Mouse (Mus musculus) spleen, postnatal 14 days (tissue): ENCODE results near the gene Zfp672.
A peak's percentile ranks its signal among the peaks of the same experiment; 100 is the strongest.
"Not testable (repeated sequence)": the region's sequence is repeated elsewhere in the genome, so short reads cannot be mapped to it uniquely, and the experiment has no call there.

Experiments used
- DNase-seq, 2 experiments: peaks; one replicate each; pipeline ENCODE4 v3.0.0; 2021 to 2022; ENCODE audit warnings: low spot score in 2 of 2

Zfp672 gene

DNA sequence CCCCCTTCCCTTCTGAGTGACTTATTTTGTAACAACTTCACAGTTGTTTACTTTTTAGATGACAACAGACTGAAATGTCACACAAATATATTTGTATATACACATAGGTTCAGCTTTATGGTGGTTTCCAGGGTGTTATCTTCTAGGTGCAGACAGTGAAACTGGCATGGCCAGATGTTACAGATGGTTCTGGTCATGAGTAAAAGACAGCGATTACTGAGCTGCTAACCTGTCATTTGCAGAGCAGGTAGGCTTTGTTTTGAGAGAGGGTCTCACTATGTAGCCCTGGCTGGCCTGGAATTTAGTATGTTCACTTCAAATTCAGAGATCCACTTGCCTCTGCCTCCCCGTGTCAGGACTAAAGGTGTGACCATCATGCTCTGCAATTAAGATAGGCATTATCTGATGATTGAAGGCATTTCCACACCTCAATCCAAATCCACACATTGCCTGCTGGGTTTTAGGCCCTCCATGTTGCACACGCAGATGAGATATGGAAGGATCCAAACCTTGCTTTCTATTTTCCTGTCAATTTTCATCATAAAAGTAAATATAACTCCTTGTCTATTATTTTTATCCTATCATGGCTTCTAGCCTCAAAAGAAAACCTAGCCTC lies 5.4 kb downstream of the Zfp672 start:
- DNase-seq, result no peak

DNA sequence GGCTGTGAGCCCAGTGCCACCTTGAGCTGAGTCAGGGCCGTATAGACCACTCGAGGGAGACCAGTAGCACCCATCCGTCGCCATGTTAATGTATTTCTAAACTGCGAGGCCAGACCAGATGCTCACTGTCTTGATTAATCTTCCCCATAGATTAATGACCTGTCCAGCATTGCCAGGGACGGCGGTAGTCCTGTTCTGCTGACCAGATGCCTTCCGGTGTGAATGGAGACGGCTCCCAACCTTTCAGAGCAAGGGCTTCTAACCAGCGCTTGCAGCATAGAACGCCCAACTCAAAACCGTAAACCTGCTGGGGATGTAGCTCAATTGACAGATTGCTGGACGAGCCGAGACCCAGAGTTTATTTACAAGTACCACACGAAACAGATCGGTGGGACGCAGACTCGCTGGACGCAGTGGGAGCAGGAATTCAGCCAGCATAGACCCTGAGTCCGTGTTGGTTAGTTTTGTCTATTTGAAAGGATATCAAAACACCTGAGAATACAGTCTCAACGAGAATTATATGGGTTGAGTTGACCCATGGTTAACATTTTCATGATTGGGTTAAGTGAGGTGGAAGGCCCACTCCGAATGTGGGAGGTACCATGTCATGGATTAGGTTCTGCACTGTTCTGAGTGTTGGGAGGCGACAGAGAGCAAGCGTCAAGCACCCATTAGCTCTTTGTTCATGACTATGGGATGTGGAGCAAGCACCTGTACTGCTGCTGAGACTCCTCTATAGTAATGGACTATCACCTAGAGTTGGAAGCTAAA lies 6.4 kb downstream of the Zfp672 start:
- no peak for DNase-seq

DNA sequence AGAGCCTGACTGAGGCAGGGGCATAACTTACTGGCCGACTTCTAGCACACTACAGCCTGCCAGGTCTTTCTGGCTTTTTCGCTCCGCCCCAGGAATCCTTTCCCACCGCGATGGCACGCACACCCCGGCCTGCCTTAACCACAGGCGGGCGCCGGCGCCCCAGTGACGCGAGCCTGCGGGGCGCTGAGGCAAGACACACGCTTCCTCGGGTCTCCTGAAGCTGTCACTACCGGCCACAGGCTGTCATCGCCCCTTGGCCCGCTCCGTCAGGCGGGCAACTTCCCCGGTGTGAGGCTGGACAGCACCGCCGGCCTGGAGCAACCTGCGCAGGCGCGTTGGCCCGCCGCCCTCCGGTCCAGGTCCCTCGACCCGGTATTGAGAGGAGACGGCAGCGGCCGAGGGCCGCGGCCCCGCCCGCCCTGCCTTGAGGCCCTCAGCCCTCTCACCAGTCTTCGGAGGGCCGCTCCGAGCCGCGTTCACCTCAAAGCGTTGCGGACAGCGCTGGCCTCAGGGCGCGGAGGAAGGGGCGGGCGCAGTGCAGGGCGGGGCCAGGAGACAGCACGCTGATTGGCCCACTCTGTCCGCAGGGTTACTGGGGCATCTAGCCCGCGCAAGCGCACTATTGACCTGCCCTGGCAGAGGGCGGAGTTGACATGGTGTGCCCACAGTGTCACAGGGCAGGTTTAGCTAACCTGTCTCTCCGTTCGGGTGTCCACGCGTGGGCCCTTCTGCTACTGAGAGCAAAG lies 7.1 kb downstream of the Zfp672 start:
- peak; percentile 97 to 98 for DNase-seq

DNA sequence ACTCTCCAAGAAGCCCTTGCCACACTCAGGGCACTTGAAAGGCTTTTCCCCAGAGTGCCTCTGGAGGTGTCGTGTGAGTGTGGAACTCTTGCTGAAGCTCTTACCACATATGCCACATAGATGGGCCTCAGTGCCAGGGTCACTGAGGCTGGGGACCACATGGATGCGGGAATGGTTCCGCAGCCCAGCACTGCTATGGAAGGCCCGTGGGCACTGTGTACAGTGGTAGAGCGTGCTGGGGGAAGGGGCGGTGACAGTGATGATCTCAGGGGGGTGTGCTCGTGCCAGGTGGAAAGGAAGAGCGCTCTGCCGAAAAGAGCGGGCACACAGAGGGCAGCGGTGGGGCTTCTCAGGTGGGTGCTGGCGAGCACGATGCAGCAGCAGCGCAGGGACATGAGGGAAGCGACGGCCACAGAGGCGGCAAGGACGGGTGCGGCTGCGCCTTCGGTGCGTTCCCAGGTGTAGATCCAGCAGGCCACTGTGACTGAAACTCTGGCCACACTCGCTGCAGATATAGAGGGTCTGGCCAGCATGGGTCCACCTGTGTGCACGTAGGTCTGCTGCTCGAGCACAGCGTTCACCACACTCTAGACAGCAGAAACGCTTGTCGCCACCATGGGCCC lies 13.3 kb downstream of the Zfp672 start:
- no peak for DNase-seq

DNA sequence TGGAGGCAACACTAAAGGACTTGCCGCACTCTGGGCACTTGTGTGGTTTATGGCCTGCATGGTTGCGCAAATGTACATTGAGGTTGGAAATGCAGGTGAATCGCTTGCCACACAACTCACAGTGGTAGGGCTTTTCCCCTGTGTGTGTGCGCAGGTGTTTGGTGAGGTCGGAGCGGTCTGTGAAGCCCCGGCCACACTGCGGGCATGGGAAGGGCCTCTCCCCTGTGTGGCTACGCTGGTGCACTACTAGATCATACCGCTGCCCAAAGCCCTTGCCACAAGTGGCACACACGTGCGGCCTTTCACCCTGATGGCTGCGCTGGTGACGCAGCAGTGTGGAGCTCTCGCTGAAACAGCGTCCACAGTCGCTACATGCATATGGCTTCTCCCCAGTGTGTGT lies 13.8 kb downstream of the Zfp672 start:
- DNase-seq, result no peak

DNA sequence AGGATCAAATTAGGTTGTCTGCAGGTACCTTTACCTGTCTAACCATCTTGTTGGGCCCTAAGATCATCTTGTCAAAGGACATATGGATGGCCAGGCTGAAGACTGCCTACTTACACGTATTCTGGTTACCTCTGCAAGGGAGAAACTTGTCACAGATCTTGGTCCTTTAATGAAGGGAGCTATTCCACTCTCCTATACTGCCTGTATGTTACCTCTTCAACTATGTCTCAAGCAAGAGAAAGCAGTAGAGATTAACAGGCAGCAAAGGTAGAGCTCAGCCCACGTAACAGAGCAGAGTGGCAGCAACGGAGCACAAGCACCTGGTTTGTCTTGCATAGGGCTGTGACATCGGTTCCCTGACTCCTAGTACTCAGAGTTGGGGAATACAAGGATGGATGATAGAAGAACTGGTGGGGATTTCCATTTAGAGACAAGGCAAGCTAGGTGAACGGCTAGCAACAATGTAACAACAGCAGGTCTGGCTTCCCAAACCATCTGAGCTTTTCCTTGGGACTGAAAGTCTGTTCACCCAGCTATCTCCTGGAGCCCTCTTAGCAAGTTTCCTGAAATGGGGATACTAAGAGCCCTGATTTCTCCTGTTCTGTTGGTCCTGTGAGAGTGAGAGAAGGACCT lies 14.5 kb downstream of the Zfp672 start:
- no peak for DNase-seq

DNA sequence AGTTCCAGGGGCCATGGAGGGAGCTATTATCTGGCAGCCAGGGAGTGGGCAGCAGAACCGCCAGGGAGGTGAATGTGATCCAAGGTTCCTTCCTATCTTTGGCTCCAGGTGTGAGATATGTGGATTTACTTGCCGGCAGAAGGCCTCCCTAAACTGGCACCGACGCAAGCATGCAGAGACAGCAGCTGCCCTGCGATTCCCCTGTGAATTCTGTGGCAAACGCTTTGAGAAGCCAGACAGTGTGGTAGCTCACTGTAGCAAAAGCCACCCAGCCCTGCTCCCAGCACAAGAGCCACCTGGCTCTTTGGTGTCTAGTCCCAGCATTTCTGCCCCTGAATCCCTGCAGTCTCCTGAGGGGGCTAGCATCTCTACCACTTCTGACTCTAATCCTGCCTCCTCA lies 16.1 kb downstream of the Zfp672 start:
- no peak for DNase-seq

DNA sequence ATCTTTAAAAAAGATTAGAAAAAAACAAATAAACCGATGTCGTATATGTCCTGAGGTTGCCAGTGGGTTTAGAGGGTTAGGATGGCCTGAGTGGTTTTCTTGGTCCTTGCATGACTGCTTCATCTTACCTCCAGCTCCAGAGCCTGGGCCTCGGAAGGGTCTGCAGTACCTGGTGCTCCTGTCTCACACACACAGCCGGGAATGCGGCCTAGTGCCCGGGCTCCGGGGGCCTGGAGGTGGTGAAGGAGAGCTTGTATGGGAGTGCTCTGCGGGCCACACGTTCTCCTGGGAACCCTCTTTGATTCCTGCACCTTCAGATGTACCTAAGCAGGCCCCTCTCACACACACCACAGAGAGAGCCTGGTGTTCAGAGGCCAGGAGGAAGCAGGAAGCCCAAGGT lies 21.5 kb downstream of the Zfp672 start:
- DNase-seq, result no peak

DNA sequence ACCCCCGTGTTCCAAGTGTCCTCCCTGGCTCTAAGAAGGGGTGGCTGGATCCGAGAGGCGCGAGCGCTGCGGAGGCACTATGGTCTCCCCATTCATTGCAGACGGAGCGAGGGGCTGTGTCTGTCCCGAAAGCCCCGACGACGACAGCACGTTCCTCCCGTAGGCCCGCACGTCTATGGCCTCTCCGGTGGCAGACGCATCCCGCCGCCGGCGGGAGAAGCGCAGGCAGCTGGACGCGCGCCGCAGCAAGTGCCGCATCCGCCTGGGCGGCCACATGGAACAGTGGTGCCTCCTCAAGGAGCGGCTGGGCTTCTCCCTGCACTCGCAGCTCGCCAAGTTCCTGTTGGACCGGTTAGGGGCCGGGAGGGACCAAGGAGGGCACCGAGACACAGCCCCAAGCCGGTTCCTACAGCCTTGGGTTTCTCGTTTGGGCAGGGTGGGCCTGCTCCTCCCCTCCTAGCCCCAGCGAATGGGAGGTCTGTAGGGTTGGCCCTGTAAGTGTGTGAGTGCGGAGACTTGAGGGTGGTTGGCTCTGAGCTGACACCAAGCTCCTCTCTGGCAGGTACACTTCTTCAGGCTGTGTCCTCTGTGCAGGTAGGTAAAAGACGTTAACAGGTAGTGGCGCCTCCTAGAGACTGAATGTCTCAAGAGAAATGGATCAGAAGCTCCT lies 22.6 kb downstream of the Zfp672 start:
- DNase-seq, result peak; percentile 29 to 31

DNA sequence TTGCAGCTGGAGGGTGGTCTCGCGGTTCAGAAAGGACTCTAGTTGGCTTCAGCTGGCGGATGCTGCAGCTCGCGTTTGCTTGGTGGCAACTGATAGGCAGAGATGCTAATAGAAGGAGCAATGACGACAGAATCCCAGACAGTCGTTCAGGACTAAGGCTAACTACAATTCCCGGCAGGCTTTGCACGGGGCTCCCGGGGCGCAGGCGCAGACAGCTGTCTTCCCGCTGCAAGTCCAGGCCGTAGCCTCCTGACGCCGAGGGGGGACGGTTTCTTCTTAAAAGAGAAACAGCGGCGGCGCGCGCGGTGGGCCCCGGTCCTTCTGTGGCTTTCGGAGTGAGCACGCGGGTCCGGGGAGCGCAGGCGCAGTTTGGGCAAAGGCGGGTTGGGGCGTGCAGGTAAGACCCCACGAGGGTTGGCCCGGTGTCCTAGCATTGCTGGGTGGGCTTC lies 23.3 kb downstream of the Zfp672 start, which contains the start of gene Zfp692:
Gene Zfp692, plus strand, starts transcription at position 210 of the 449 bp plus-strand sequence.
- peak; percentile 83 to 86 for DNase-seq

DNA sequence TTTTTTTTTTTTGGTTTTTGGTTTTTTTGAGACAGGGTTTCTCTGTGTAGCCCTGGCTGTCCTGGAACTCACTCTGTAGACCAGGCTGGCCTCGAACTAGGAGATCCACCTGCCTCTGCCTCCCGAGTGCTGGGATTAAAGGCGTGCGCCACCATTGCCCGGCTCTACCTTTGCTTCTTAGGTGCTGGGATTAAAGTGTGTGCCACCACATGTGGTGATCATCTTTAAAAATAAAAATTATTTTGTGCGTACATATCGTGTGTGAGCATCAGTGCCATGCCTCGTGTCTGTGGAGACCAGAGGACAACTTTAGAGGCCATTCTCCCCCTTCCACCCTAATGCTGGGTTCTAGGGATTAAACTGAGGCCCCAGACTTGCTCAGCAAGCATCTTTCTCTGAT lies 24.8 kb downstream of the Zfp672 start:
- DNase-seq, result not testable (repeated sequence)

DNA sequence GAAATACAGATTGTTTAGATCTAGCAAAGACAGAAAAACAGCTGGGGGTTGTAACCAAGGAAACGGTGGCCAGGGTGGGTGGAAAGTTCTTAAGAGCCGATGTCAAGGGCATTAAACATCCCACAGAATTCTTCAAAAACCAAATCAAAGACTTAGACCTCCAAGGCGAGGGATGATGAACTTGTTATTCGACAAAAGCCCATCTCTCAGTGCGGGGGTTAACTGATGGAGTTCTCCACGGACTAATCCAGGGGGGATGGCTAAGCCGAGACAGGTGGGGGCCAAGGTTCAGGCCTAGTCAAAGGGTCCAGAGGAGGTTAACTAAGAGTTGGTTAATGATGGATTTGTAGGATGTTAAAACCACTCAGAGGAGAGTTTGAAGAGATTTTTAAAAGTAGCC lies 26.5 kb downstream of the Zfp672 start:
- DNase-seq, result no peak

DNA sequence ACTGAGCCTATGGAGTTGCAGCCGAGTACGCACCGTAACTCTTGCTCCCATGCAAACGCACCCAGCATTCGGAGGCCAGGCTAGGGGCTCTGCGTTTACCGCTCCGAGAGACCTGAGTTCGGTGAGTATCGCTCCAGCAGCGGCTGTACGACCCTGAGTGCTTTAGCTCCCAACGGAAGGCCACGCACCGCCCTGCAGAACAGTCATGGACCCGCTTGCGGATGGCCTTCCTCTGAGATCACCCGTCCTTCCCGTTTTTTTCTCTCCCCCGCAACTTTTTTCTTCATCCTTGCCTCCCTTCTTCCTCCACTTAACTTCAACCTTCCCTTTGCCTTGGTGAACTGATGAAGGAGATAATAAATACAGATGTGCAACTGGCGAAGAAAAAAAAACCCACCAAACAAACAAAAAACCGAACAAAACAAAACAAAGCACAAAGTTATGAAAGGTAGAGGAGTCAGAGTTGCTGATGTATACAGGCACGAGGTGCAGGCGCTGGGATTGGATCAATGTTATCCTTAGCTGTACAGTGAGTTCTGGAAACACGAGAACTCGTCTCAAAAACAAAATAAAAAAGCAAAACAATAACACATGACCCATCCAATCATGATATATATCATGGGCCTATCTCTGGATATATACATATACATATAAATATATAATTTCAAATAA lies 27.2 kb downstream of the Zfp672 start:
- no peak for DNase-seq

DNA sequence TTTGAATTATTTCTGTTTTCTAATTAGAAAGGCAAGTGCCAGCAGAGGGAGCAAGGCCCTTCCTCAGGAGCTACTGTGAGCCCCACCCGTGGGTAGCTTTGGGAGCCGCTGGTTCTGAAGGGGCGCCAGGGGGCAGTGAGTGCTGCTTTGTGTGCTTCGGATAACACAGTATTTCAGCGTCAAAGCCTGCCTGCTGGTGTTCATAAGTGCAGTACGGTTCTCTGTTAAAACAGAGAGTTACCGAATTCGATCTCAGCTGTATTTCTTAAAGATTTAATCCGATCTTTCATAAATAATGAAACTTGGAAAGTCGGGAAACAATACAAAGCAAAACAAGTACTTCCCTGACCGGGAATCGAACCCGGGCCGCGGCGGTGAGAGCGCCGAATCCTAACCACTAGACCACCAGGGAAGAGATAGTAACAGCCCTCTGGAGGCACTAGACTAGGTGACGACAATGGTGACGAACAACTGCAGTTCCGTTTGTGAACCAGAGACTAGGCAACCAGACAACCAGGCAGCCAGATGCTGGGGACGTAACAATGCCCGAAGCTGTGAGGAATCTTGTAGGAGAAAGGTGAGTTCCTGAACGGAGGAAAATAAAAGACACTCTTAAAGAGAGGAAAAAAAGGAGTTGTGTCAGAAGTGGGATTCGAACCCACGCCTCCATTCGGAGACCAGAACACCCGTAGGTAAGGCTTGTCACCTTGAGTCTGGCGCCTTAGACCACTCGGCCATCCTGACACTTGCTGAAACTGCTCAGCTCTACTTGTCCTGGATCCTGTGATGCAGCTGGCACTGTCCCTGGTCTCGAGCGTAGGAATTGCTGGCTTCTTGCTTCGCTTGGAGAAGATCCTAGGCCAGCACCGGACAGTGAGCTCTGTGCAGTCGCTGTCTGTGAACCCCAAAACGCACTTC lies 28.0 kb downstream of the Zfp672 start:
- peak; percentile 92 to 94 for DNase-seq

DNA sequence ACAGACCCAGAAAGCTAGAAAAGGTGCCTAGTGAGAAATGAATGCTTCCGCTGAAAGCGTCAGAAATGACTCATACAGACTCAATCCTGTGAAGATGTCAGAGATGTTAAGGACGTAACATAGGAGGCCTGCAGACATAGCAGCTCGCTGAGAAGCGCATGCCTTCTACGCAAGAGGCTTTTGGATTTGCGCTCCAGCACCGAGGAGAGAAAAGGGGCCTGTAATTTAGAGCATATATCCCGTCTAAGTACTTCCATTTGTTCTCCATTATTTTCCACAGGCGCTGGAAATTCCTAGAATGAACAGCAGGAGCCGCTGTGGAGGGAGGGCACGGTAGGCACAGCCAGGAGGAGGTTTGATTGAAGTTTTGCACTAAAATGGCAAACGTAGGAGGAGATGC lies 29.1 kb downstream of the Zfp672 start:
- DNase-seq, result peak; percentile 41 to 53

DNA sequence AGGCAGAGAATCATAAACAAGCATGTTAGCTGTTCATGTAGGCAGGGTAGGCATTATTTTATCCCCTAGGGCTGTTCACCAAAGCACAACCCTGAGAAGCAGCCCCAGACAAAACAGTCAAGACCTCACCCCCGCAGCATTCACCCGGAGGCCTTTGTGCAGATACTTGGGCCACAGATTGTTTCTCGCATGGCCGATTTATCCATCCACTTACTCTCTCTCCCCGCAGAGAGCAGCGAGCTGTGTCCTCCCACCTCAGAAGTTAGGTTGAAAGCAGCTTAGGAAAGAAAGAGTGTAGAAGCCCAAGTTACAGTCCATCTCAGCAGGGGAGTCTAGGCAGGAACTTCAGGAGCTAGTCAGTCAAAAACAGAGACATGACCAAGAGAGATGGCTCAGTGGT lies 32.7 kb downstream of the Zfp672 start:
- DNase-seq, result no peak

DNA sequence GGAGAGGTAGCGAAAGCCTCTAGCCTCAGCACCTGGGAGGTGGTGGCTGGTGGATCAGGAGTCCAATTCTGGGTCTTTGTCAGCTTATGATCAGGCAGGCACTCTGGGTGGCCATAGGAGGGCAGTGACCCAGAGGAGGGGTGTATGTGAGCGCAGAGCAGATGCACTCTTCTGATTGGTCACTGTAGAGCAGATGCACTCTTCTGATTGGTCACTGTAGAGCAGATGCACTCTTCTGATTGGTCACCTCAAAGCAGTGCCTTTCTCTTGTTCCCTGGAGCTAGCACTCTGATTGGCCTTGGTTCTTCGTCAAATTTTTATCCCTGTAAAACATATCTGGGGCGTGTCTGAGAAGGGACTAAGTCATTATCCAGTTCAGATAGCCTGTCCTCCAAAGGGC lies 37.3 kb downstream of the Zfp672 start:
- no peak for DNase-seq

DNA sequence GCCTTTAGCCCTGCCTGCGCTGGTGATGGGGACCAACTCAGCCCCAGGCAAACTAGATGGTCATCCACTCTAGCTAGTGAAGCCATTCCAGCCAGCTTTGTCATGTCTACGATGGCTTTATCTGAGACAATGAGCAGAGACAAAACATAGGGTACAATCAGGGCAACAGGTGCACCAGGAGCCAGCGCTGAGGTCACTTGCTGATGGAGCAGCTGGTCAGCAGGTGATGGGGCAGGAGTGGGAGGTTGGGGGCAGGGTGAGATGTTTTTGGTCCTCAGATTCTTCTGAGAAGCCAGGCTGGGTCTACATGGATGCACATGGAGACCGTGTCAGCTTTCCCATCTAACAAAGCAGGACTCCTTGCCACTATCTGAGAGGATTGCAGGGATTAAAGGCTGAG lies 39.3 kb downstream of the Zfp672 start:
- DNase-seq, result no peak

DNA sequence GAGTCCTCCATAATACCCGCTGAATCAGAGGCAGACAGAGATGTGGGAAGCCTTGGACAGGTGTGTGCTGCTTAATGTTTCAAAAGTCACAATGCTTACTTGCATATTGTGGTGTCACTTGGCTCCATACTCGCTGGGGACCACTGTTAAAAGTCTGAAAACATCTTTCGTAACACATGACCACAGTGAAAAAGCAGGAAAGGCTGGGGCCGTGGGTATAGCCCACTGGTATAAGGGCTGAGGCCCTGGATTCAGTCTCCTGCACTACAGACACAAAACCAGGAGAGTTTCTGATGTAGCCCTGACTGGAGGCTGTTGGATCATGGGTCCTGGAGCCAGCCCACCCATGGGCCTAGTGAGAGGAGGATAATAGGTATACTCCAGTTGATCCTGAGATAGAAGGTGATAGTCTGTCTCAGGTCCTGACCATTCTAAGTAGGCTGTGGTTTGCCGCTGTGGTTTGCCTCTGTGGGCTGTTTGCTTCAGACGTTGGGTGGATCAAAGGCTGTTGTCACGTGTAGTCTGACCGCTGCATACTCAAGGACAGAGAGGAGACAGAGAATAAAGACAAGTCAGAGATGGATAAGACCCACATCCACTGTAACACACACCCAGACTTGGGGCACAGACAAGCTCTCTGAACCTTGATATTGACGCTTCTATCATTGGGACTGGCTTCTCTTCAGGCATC lies 40.0 kb downstream of the Zfp672 start:
- no peak for DNase-seq
